Mouse (Mus musculus) ES-E14 (cell line): Measurements from ENCODE around the gene Was. TPM values are rescaled to one million over a fixed set of nuclear protein-coding genes. Genes with fewer than 3 reads are reported as not detected.
"Not testable (repeated sequence)": the region's sequence is repeated elsewhere in the genome, so short reads cannot be mapped to it uniquely, and the experiment has no call there.

Experiments
- DNase-seq: peaks from one replicate; pipeline ENCODE4 v3.0.0-alpha.2; 2013; ENCODE audit warnings: low read depth, low spot score
- H3K27ac ChIP-seq: 2 replicates; pipeline ENCODE4 v1.5.1; 2012; ENCODE audit warnings: low read depth, mild to moderate bottlenecking, low read length, moderate library complexity, mixed read lengths; ENCODE audit not compliant: poor library complexity, insufficient read depth, severe bottlenecking
- H3K36me3 ChIP-seq: 2 replicates; pipeline ENCODE4 v1.6.1; 2012; ENCODE audit warnings: mild to moderate bottlenecking, low read length, moderate library complexity, mixed read lengths; ENCODE audit not compliant: control insufficient read depth, poor library complexity, insufficient read depth, severe bottlenecking
- H3K4me1 ChIP-seq, 2 experiments: fragments of 150-350 bp in 1 of 2; sonication (generic) in 1 of 2; 2 replicates each; pipeline ENCODE4 v1.6.1; 2012; ENCODE audit warnings: low read length in 2 of 2, mild to moderate bottlenecking in 1 of 2, mixed read lengths in 1 of 2; ENCODE audit not compliant: control insufficient read depth in 2 of 2, insufficient read depth in 2 of 2, poor library complexity in 1 of 2
- H3K4me3 ChIP-seq, 2 experiments: fragments of 150-350 bp in 1 of 2; sonication (generic) in 1 of 2; 2 replicates each; pipeline ENCODE4 v1.5.1; 2012; ENCODE audit warnings: low read length in 2 of 2, low read depth in 1 of 2, mild to moderate bottlenecking in 1 of 2, mixed read lengths in 1 of 2; ENCODE audit not compliant: insufficient read depth in 1 of 2, poor library complexity in 1 of 2, severe bottlenecking in 1 of 2
- H3K9ac ChIP-seq: 2 replicates; pipeline ENCODE4 v1.6.1; 2012; ENCODE audit warnings: low read depth, mild to moderate bottlenecking, low read length, mixed read lengths; ENCODE audit not compliant: poor library complexity, insufficient read depth, severe bottlenecking
- H3K9me3 ChIP-seq: fragments of 150-350 bp; sonication (generic); 2 replicates; pipeline ENCODE4 v1.6.1; 2012; ENCODE audit warnings: low read depth, mild to moderate bottlenecking, low read length; ENCODE audit not compliant: control insufficient read depth, insufficient read depth
- CHD2 ChIP-seq: IDR thresholded peaks from 2 replicates; pipeline ENCODE4 v1.6.1; 2014; ENCODE audit warnings: mild to moderate bottlenecking, low read depth, low read length, inconsistent platforms
- HCFC1 ChIP-seq: IDR thresholded peaks from 2 replicates; pipeline ENCODE4 v1.6.1; 2012; ENCODE audit warnings: low read length, inconsistent platforms, borderline replicate concordance; ENCODE audit not compliant: insufficient read depth
- MAFK ChIP-seq: IDR thresholded peaks from 2 replicates; pipeline ENCODE4 v1.6.1; 2014; ENCODE audit warnings: mild to moderate bottlenecking, low read depth, low read length, inconsistent platforms; ENCODE audit not compliant: insufficient read depth
- ZC3H11A ChIP-seq: IDR thresholded peaks from 2 replicates; pipeline ENCODE4 v1.6.1; 2012; ENCODE audit warnings: low read depth, mild to moderate bottlenecking, inconsistent platforms, low read length, borderline replicate concordance
- ZNF384 ChIP-seq: IDR thresholded peaks from 2 replicates; pipeline ENCODE4 v1.6.1; 2012; ENCODE audit warnings: low read depth, low read length, inconsistent platforms
- in situ Hi-C, 2 experiments: fragments of 600-800 bp; cut with MboI; formaldehyde crosslinking; loops; one replicate each; pipeline ENCODE4 v1.15.1; 2025; ENCODE audit warnings: low sequenced_read_pairs in 2 of 2, inconsistent platforms in 1 of 2; ENCODE audit not compliant: unreplicated experiment in 2 of 2
- total RNA-seq: library from RNA; depleted of rRNA; stranded (reverse); fragments of 300-350 nt; gene quantifications from 2 replicates; pipeline ENCODE4 v1.2.3, GENCODE M21; 2012

Gene Was
- total RNA-seq, 1 experiment, result 3.5 TPM

DNA sequence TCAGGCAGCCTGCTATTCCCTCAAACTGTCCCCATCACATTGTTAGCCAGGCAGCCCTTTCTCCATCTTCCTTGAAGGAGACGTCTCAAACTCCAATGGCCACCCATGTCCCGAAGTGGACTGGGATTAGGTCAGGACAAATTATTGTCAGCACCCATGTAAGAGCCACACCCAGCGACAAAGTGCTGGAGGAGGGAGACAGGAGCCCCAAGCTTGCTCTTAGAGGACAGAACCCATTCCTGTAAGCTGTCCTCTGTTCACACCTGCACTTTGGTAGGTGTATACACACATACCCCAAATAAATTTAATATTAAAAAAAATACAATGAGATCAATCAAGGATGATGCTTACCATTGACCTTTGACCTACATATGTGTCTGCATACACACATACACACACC is 15.2 kb downstream of the Was start:
- peaks cover 12% of the 10 kb centered on the region for H3K36me3 ChIP-seq
- peaks cover 0 to 5% of the 10 kb centered on the region in 2 experiments; a peak in 1 of 4 replicates for H3K4me1 ChIP-seq
- peak overlapping the region; percentile 75 for H3K9ac ChIP-seq
- no peaks in the 10 kb centered on the region for H3K9me3 ChIP-seq
- peak overlapping the region; percentile 67 to 72 for H3K4me3 ChIP-seq
- TF ChIP-seq HCFC1 (no peak), MAFK (no peak), ZNF384 (no peak), CHD2 (no peak), ZC3H11A (no peak)
- H3K27ac ChIP-seq, result 0 out of 2 replicates have a peak overlapping the region, but pooled peaks have one; percentile 3
- no peak for DNase-seq
- in situ Hi-C loops, result no loop called here

DNA sequence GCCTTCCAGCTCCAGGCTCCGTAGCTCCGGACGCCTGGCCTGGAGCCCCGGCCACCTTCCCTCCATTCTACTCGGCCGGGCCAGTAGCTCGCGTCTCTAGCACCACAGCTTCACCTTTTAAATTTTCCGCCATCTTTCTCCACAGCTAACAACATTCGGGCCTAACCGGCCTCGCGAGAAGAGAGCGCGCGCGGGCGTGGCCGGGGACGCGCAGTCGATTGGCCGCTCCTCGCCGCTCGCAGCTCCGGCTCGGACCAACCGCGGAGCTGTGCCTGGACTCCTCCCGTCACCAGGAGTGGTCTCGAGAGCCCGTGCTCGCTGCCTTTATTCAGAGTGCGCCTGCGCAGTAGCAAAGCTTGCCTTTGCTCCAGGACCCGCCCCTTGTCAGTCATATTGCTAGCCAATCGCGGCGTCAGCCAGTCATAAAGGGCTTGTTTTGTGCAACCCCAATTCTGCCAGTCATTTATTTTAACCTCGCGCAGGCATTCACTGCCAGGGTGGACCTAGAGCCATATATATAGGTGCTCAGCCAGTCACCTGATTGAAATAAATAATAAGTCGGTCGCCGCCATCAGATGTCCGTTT is 15.8 kb downstream of the Was start, which contains the start of gene Suv39h1:
Gene Suv39h1 (minus strand): TSS at position 331 of the 585 bp plus-strand sequence.
- H3K27ac ChIP-seq, result peak within 1 kb of the TSS; percentile 96
- H3K4me3 ChIP-seq, result peak within 1 kb of the TSS; percentile 72 to 87
- DNase-seq, result peak; percentile 71
- H3K36me3 ChIP-seq, result peaks cover 12% of the 10 kb centered on the region
- H3K9ac ChIP-seq, result peak within 1 kb of the TSS; percentile 92
- H3K4me1 ChIP-seq, result peaks cover 0 to 5% of the 10 kb centered on the region in 2 experiments; a peak in 1 of 4 replicates
- TF ChIP-seq ZC3H11A, result no peak
- TF ChIP-seq CHD2, result peak; percentile 92
- in situ Hi-C loops, result no loop called here
- no peaks in the 10 kb centered on the region for H3K9me3 ChIP-seq

DNA sequence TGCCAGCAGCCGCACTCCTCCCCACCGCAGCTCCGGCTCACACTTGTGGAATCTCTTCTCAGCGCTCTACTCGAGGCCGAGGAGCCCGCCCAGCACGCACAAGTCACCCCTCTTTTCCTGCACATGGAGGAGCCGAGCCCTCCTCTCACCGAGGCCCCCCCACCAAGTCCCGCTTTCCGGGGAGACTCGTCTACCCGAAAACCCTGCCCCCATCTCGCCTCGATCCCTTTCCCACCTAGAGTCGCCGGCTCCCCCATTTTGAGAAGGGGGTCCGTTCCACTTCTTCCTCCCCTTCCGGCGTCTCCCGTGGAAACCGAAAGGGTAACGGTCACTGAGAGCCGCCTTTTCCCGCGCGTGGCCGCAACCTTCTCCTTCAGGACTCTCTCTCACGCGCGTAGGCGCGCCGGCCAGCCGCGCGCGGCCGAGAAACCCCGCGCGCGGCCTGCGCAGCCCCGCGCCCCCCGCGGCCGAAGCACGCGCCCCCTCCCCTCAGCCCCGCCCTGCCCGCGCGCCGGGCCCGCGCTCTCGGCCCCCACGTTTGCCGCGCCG is 16.3 kb downstream of the Was start:
- no peaks in the 10 kb centered on the region for H3K9me3 ChIP-seq
- TF ChIP-seq CHD2 (no peak), HCFC1 (no peak), MAFK (no peak), ZNF384 (no peak), ZC3H11A (no peak)
- peaks cover 12% of the 10 kb centered on the region for H3K36me3 ChIP-seq
- peak overlapping the region; percentile 70 to 87 for H3K4me3 ChIP-seq
- H3K27ac ChIP-seq, result peak overlapping the region; percentile 96
- H3K4me1 ChIP-seq, result peaks cover 0 to 5% of the 10 kb centered on the region in 2 experiments; a peak in 1 of 4 replicates
- H3K9ac ChIP-seq, result peak overlapping the region; percentile 92
- DNase-seq, result no peak
- in situ Hi-C loops, result no loop called here

DNA sequence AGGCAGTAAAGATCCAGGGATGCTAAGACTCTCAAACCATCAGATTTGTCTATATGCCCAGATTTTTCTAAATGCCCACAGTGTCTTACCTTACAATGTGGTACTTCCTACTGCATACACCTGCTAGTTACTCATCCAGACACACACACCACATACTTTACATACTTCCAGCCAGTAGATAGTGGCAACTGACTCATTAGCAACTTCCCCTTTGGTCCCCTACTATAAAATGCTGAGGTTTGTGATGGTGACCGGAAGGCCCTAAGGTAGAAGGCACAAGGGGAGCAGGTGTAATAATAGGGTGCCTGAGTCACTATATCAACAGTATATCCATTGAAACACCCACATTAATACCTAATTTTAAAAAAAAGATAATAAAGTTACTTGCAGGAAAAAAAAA is 21.1 kb downstream of the Was start:
- Histone ChIP-seq H3K4me3 (no peak overlapping the region), H3K4me1 (peaks cover 0 to 5% of the 10 kb centered on the region in 2 experiments; a peak in 1 of 4 replicates), H3K9me3 (no peaks in the 10 kb centered on the region), H3K36me3 (peaks cover 20% of the 10 kb centered on the region), H3K27ac (no peak overlapping the region), H3K9ac (no peak overlapping the region)
- no peak for DNase-seq
- no peak for TF ChIP-seq ZC3H11A
- no peak for TF ChIP-seq HCFC1
- no peak for TF ChIP-seq ZNF384
- no peak for TF ChIP-seq CHD2
- TF ChIP-seq MAFK, result no peak
- in situ Hi-C loops, result no loop called here

GRCm38 (mm10) chrX:8051044-8051781 is 39.1 kb downstream of the Was start:
- Histone ChIP-seq H3K27ac (peak overlapping the region; percentile 88), H3K4me3 (peak overlapping the region; percentile 8 to 62; a peak in 2 of 4 replicates), H3K9ac (peak overlapping the region; percentile 35; the same call in 1 of the 2 replicates)
- in situ Hi-C loops, DNase-seq, H3K9me3 ChIP-seq, H3K4me1 ChIP-seq, H3K36me3 ChIP-seq: not testable (repeated sequence)
